Mouse (Mus musculus) adrenal gland, adult 8-10 months (tissue): ENCODE measurements around the gene Kcna6. TPM values are rescaled to one million over a fixed set of nuclear protein-coding genes. Genes with fewer than 3 reads are reported as not detected.

ENCODE experiments used
- DNase-seq: peaks from one replicate; pipeline ENCODE4 v3.0.0; 2022
- total RNA-seq, 4 experiments: library from RNA; stranded (reverse); gene quantifications; 2 replicates each; pipeline ENCODE4 v1.2.4; 2022

Kcna6 gene
- total RNA-seq, result 1 to 10 TPM in 2 of 4 experiments, under 1 TPM in 2; 0.59 to 1.9 (median 1.3) TPM

- no peak for DNase-seq
These were observed at the start of gene Kcna6 for GRCm38 (mm10) chr6:126740211-126741142. Kcna6 (minus strand) TSS chr6:126740674.

DNA sequence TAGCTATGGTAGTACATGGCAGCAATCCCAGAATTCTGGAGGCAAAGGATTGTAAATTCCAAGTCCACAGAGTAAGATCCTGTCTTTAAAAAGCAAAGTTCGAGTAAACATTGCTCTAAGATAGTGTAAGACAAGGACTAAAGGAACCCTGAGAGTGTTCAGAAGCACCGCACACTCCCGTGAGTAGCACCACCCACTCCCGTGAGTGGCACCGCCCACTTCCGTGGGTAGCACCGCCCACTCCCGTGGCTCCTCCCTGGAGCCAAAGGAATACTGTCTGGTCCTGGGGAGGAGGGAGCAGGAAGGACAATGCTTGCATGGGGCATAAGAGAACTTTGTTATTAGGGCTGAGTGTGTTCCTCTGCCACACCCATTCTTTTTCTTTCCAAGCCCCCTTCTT lies 48.4 kb upstream of the Kcna6 start:
- DNase-seq, result no peak

DNA sequence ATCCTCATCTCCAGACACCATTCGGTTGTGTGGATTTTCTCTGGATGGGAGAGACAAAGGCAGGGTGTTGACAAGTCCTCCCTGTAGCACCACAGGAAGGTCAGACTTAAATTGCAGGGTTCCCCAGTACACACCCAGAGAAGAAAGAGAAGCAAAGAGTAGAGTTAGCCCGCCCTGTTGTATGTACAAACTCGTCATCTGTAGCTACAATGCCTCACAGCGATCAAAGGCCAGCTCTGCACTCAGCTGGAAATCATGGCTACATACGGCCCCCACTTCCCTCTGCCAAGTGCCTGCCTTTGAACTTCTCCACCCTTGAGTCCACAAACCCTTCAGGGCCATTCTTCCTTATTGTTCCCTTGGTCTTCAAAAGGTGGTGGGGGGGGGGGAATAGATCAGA lies 43.7 kb upstream of the Kcna6 start:
- no peak for DNase-seq

GRCm38 (mm10) chr6:126783651-126784066 lies 43.2 kb upstream of the Kcna6 start:
- no peak for DNase-seq

DNA sequence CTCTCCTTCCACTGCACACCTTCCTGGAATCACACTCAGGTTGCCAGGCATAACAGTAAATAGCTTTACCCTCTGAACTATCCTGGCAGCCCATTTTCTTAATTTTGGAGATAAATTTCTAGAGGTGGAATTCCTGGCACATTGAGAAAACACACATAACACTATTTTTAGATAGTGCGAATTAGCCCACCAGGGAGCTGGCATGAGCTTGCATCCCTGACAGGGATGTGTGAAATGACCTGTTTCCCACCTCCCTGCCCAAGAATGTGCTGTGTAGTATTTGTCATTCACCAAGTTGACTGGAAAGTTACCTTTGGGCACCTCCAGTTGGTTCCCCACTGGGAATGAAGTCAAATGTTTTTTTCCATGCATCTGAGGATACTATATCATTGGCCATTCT lies 42.6 kb upstream of the Kcna6 start:
- DNase-seq, result no peak

DNA sequence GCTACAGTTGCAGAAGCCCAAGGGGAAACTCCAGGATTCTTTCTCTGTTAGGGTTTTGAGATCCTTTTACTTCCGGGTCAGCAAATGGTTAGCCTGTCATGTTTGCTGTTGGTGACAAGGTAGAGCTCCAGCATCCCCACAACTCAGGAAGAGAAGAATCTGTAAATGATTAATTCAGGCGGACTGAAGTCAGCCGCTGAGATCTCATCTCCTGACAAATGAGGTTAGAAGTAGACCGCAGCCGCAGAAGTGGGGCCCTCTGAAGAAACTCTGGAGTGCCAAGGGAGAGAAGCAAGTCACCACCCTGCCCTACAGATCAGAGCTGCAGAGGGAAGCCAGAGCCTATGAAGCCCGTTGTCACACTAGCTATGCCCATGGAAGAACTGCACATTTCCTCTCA lies 37.4 kb upstream of the Kcna6 start:
- no peak for DNase-seq

DNA sequence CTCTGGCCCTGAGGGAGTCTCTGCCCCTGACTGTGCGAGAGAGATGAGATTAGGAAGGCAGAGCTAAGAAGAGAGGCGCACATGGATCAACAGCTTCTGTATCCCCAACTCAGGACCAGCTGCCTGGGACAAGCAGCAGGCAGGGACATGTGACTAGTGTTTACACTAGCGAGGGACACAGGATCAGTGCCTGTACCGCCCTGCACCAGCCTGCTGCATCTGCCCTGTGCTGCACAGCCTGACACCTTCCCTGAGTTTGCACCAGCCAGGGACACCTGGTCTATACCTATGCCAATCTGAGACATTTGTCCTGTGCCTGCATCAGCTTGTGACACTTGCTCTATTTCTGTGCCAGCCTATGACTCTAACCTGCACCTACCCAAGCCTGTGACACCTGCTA lies 33.4 kb upstream of the Kcna6 start:
- no peak for DNase-seq

DNA sequence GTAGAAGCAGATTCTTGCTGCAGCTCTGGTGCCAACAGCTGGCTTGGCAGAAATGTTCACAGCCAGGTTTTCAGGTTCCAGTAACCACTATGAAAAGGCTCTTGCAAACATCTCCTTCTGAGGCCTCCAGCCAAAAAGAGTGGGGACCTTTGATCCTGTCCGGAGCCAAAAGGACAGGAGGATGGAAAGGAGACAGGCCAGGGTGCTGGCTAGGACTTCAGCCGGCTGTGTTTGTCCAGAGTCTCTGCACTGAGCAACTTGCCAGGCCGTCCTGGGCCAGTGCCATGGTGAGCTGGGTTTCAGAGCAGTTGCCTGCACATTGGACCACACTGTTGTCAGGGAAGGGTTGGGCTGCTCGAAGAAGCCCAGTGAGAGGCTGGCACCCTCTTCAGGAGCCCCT lies 31.9 kb upstream of the Kcna6 start:
- DNase-seq, result no peak

DNA sequence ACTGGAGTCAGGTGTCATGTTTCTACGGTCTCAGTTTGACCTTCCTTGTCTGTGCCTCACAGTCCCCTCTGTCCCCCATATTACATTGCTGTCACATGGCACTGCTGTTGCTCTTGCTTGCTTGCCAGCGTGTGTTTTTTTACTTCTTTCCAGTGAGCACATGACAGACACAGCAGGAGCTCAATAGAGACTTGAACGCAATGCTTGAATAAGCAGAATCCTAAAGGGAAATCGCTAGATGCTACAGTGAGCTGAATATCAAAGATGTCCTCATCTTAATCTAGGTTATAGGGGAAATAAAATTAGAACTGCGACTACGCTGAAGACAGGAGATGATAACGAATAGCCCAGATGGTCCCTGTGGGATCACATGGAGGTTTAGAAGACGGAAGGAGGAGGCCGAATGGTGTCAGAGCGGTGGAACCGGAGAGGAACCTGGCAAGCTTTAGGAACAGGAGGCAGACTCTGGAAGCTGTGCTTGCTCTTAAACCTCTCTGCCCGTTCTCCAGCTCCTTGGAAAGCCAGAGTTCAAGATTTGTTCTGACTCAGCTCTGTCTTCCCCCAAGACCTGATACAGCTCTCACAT lies 29.8 kb upstream of the Kcna6 start:
- no peak for DNase-seq

DNA sequence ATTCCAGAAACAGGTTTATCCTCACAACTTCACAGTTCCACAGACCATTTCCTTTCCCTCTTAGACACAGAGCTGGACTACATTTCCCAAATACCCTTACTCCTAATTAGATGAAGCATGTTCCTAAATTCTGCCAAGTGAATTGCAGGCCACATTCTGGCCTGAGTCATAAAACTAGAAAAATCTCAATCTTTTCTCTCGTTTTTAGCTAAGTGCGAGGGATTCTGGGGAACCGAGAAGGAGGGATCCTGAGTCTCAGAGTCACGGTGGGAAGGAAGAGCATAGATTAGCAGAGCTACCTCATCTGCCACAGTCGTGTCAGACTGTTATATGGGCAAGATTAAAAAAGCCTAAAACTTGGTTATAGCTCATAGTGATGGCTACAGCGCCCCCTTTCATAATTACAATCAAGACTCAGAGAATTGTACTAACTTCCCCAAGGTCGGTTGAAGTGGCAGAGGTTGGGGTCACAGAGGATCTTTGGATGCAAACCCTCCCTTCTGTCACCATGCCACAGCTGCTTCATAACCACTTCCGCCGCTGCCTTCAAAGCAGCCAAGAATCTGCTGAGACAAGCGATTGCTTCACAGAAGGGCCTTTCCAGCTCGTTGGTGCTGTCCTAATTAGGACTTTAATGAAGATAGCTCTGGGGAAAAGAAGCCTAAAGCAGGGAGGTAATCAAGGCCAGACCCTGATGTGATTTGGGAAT lies 28.6 kb upstream of the Kcna6 start:
- no peak for DNase-seq

GRCm38 (mm10) chr6:126767610-126768532 lies 27.4 kb upstream of the Kcna6 start:
- DNase-seq, result no peak

DNA sequence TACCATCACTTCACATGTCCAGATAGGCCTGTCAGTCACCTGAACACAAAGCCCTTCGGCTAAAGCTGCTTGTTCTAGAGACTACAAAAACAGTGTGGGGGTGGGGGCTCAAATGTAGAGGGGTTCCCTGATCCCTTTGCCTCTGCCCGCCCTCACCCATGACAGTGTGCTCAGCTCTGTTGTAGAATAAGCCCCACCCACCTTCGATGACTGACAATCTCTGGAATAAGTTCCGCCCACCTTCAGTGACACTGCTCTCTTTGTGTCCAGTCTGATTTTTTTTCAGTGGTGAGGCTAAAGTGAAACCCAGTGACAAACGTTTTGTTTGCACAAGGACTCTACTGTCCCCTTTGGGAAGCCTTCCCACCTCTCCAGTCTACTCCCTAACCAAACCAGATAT lies 26.1 kb upstream of the Kcna6 start:
- no peak for DNase-seq

DNA sequence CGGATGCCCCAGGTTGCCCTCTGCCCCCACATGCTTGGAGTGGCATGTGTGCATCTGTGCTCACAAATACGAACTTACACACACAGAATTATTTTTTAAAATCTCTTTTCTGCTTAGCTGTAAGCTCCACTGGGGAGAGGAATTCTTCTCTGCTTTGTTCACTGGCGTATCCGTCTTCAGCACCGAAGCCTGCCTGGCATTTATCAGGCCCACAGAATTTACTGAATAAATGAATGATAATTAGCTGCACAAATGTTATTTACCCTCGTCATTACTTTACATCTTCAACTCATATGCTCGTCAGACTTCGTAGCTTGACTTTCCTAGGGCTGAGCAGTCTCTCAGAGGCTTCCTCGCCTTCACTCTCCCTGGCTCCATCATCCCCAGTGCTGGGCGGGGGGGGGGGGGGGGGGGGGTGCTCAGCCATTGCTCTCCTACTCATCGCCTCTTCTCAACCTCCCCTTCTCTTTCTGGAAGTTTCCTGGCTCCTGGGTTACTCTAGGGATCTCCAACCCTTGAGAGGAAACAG lies 24.2 kb upstream of the Kcna6 start:
- no peak for DNase-seq

GRCm38 (mm10) chr6:126761362-126761761 lies 20.9 kb upstream of the Kcna6 start:
- DNase-seq, result no peak

DNA sequence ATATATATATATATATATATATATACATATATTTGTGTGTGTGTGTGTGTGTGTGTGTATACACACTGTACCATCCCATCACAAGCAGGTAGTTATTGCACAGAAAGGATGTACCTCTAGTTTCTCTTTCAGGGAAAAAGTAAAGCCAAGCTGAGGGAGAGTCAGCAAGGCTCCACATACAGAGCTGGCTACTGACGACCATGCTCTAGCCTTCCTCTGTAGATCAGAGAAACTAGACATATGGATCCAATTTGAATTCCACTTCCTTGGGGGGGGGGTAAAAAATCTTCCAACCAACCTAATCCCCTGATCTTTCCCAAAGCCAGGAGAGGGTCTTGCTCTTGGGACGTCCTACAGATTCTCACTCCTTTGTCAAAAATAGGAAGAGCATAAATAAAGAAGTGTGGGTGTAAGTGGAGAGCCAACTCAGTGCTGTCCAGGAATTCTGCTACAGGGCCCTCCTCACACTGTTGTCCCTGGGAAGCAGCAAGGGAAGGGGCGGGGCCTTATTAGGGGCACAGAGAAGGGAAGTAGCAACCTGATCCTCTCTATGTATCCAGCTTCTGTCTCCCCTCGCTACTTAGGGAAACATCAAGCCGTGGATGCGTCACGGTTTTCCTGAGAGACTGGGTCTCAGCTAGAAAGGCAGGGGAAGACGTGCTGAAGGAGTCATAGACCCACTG lies 15.4 kb upstream of the Kcna6 start:
- no peak for DNase-seq

DNA sequence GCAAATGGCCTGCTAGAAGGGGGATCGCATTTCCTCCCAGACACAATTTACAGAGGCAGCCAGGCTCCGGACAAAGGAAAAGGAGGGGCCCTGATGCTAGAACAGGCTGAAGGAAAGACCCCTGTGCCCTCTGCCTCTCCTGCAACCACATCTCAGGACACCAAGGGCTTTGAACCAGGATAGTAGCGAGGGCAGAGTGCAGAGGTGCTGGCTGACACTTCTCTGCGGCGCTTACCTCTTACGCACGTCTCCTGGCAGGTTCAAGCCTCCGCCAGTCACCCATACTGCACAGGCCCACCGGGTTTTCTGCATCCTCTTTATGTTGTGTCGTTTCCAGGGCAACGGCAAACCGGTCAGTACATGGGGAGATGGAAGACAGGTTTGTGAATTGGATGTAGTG lies 12.0 kb upstream of the Kcna6 start:
- no peak for DNase-seq

- no peak for DNase-seq
These were observed 5.4 kb upstream of the Kcna6 start for GRCm38 (mm10) chr6:126745888-126746287.

DNA sequence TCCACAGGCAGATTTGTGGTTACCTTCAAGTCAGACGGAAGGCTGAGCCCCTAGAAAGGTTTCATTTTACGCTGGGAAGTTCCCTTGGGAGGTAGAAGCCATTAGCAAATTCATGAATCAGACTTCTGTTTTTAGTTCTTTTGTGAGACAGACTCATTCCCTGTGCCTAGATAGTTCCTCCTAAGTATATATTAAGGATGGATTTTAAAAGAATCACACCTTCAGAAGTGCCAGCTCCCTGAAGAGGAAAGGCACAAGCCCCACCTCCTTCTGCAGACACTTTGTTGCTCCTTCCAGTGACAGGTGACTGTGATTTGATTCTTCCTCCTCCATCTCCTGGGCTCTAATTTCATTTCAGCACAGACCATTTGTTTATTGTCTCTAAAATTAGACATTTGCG lies 2.1 kb upstream of the Kcna6 start:
- no peak for DNase-seq

DNA sequence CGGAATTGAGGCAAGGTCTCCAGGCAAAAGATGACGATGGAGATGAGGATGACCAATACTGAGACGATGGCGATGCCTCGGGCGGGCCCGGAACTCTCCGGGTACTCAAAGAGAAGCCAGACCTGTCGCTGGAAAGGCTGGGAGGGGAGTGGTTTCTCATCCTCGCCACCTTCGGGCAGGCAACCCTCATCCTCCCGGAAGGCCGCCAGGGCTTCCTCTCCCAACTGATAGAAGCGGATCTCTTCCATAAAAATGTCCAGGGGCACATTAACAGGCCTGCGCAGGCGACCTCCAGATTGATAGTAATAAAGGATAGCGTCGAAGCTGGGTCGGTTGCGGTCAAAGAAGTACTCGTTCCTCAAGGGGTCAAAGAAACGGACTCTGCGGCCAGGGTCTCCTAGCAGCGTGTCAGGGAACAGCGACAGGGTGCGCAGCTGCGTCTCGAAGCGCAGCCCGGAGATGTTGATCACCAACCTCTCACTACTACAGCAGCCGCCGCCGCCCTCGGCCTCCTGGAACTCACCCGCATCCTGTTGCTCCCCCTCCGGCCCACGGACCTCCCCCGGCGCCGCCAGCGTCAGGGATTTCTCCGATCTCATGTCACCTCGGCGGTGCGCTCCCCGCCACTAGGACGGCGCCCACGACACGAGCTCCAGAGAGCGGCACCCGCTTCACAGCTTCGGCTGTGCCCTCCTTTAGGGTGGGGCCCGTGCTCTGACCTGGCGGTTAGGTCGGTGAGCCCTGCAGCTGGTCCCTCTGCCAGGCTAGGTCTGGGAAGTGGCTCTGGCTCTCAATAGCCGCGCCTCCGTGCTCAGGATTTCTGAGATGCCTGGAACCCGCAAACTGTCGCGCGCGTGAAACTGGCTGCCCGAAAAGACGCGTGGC lies 906 bp downstream of the Kcna6 start:
- no peak for DNase-seq

GRCm38 (mm10) chr6:126736996-126737395 lies 3.5 kb downstream of the Kcna6 start:
- DNase-seq, result no peak
